Mouse (Mus musculus) embryonic facial prominence, embryonic 11.5 days (tissue): ENCODE data around the gene Acox3. TPM values are rescaled to one million over a fixed set of nuclear protein-coding genes. Genes with fewer than 3 reads are reported as not detected.

Source experiments
- ATAC-seq: fragments of 200-750 bp; cut with Nextera tagmentation; replicated peaks from 2 replicates; pipeline ENCODE4 v1.8.0; 2017; ENCODE audit warnings: low read depth; ENCODE audit not compliant: insufficient number of reproducible peaks, low FRiP score, low TSS enrichment
- DNase-seq: peaks from one replicate; pipeline ENCODE4 v3.0.0-alpha.2; 2015; ENCODE audit warnings: low spot score
- H3K27ac ChIP-seq: fragments of 300-500 bp; sonication (generic); replicated peaks from 2 replicates; pipeline ENCODE4 v1.5.1; 2014; ENCODE audit warnings: mild to moderate bottlenecking, low read depth, low read length, control low read depth
- H3K27me3 ChIP-seq: fragments of 300-500 bp; sonication (generic); 2 replicates; pipeline ENCODE4 v1.6.1; 2014; ENCODE audit warnings: mild to moderate bottlenecking, low read length, moderate library complexity, mixed read lengths; ENCODE audit not compliant: control insufficient read depth, insufficient read depth
- H3K36me3 ChIP-seq: fragments of 300-500 bp; sonication (generic); replicated peaks from 2 replicates; pipeline ENCODE4 v1.6.1; 2014; ENCODE audit warnings: low read depth, mild to moderate bottlenecking, low read length, moderate library complexity, mixed read lengths; ENCODE audit not compliant: control insufficient read depth, insufficient read depth
- H3K4me1 ChIP-seq: fragments of 300-500 bp; sonication (generic); 2 replicates; pipeline ENCODE4 v1.6.1; 2014; ENCODE audit warnings: low read length, mixed read lengths; ENCODE audit not compliant: control insufficient read depth, insufficient read depth
- H3K4me2 ChIP-seq: fragments of 300-500 bp; sonication (generic); 2 replicates; pipeline ENCODE4 v1.6.1; 2014; ENCODE audit warnings: low read depth, mild to moderate bottlenecking, control low read depth, low read length, moderate library complexity
- H3K4me3 ChIP-seq: fragments of 300-500 bp; sonication (generic); 2 replicates; pipeline ENCODE4 v1.5.1; 2014; ENCODE audit warnings: low read depth, low read length, control low read depth
- H3K9ac ChIP-seq: fragments of 300-500 bp; sonication (generic); replicated peaks from 2 replicates; pipeline ENCODE4 v1.6.1; 2014; ENCODE audit warnings: mild to moderate bottlenecking, control low read depth, low read length
- H3K9me3 ChIP-seq: fragments of 300-500 bp; sonication (generic); replicated peaks from 2 replicates; pipeline ENCODE4 v1.6.1; 2016; ENCODE audit warnings: mild to moderate bottlenecking, low read length, inconsistent platforms, mixed read lengths; ENCODE audit not compliant: control insufficient read depth
- WGBS: fragments of 180-500 bp; shearing (Covaris S2); extraction: QIAGEN DNeasy Blood & Tissue Kit; methylation state at CpG from one replicate; pipeline ENCODE4 v1.1.7; 2014; 5-methylcytosine and 5-hydroxymethylcytosine counted together
- polyA plus RNA-seq: library from polyadenylated mRNA; unstranded; fragments of >200 nt; fragmentation: Nextera tagmentation; extraction: Ambion mirVana; gene quantifications from 2 replicates; pipeline ENCODE4 v1.2.1, GENCODE M21; 2014

The Acox3 gene
- polyA plus RNA-seq, 1 experiment from 2014 or later, result 10.9 TPM

GRCm38 (mm10) chr5:35565217-35565616 is 17.6 kb upstream of the Acox3 start:
- Histone ChIP-seq H3K9ac (no peak overlapping the region), H3K4me3 (no peak overlapping the region), H3K4me2 (no peak overlapping the region), H3K27me3 (no peaks in the 10 kb centered on the region), H3K36me3 (peaks cover 12% of the 10 kb centered on the region), H3K9me3 (no peaks in the 10 kb centered on the region), H3K27ac (no peak overlapping the region), H3K4me1 (no peaks in the 10 kb centered on the region)
- DNase-seq (no peak), ATAC-seq (no peak)
- WGBS, result 90% methylated on average over 9 of the region's 9 CpGs

- ATAC-seq (no peak), DNase-seq (no peak)
- Histone ChIP-seq H3K27me3 (no peaks in the 10 kb centered on the region), H3K9me3 (no peaks in the 10 kb centered on the region), H3K4me2 (no peak overlapping the region), H3K9ac (no peak overlapping the region), H3K4me3 (no peak overlapping the region), H3K27ac (no peak overlapping the region), H3K4me1 (no peaks in the 10 kb centered on the region), H3K36me3 (peaks cover 10% of the 10 kb centered on the region)
- 89% methylated on average over 4 of the region's 4 CpGs for WGBS
These were observed 16.2 kb upstream of the Acox3 start for GRCm38 (mm10) chr5:35566632-35567031.

- H3K27me3 ChIP-seq, result no peaks in the 10 kb centered on the region
- no peak overlapping the region for H3K4me3 ChIP-seq
- DNase-seq, result no peak
- H3K9ac ChIP-seq, result no peak overlapping the region
- WGBS, result 93% methylated on average over 6 of the region's 6 CpGs
- H3K9me3 ChIP-seq, result no peaks in the 10 kb centered on the region
- peaks cover 4% of the 10 kb centered on the region for H3K36me3 ChIP-seq
- H3K4me2 ChIP-seq, result no peak overlapping the region
- peaks cover 6% of the 10 kb centered on the region; the same call in 1 of the 2 replicates for H3K4me1 ChIP-seq
- no peak for ATAC-seq
- H3K27ac ChIP-seq, result no peak overlapping the region
These were observed 11.3 kb upstream of the Acox3 start for GRCm38 (mm10) chr5:35571546-35571945.

GRCm38 (mm10) chr5:35574653-35575599 is 7.9 kb upstream of the Acox3 start, which contains the start of gene Trmt44:
Gene Trmt44 (minus strand): TSS chr5:35575070.
- Histone ChIP-seq H3K9me3 (no peaks in the 10 kb centered on the region), H3K9ac (peak within 1 kb of the TSS; percentile 75), H3K27ac (peak within 1 kb of the TSS; percentile 57; the same call in 1 of the 2 replicates), H3K27me3 (no peaks in the 10 kb centered on the region), H3K4me2 (peak within 1 kb of the TSS; percentile 94), H3K36me3 (no peaks in the 10 kb centered on the region; the same call in 1 of the 2 replicates), H3K4me1 (peaks cover 6% of the 10 kb centered on the region; the same call in 1 of the 2 replicates), H3K4me3 (peak within 1 kb of the TSS; percentile 78)
- DNase-seq (peak; percentile 95), ATAC-seq (peak; percentile 94)
- WGBS, result 3% methylated on average over 56 of the region's 56 CpGs

GRCm38 (mm10) chr5:35576409-35577020 is 6.3 kb upstream of the Acox3 start:
- H3K27me3 ChIP-seq, result no peaks in the 10 kb centered on the region
- WGBS, result 85% methylated on average over 10 of the region's 10 CpGs

GRCm38 (mm10) chr5:35578411-35578810 is 4.4 kb upstream of the Acox3 start:
- no peak overlapping the region for H3K4me2 ChIP-seq
- WGBS, result 80% methylated on average over 2 of the region's 2 CpGs
- DNase-seq, result no peak
- no peak overlapping the region for H3K27ac ChIP-seq
- peaks cover 6% of the 10 kb centered on the region; the same call in 1 of the 2 replicates for H3K4me1 ChIP-seq
- H3K9ac ChIP-seq, result no peak overlapping the region
- H3K36me3 ChIP-seq, result no peaks in the 10 kb centered on the region
- no peaks in the 10 kb centered on the region for H3K9me3 ChIP-seq
- no peaks in the 10 kb centered on the region for H3K27me3 ChIP-seq
- H3K4me3 ChIP-seq, result no peak overlapping the region
- no peak for ATAC-seq

More at GRCm38 (mm10) chr5:35576409-35577020, 6.3 kb upstream of the Acox3 start:
- H3K36me3 ChIP-seq, result no peaks in the 10 kb centered on the region; the same call in 1 of the 2 replicates
- H3K4me2 ChIP-seq, result no peak overlapping the region
- H3K4me1 ChIP-seq, result peaks cover 6% of the 10 kb centered on the region; the same call in 1 of the 2 replicates
- no peak for ATAC-seq
- DNase-seq, result no peak
- no peak overlapping the region for H3K4me3 ChIP-seq
- no peak overlapping the region for H3K27ac ChIP-seq
- H3K9me3 ChIP-seq, result no peaks in the 10 kb centered on the region
- no peak overlapping the region for H3K9ac ChIP-seq

GRCm38 (mm10) chr5:35579247-35579893 is 3.5 kb upstream of the Acox3 start:
- DNase-seq (no peak), ATAC-seq (no peak)
- Histone ChIP-seq H3K27ac (no peak overlapping the region), H3K4me1 (peaks cover 1% of the 10 kb centered on the region; the same call in 1 of the 2 replicates), H3K9ac (no peak overlapping the region), H3K27me3 (no peaks in the 10 kb centered on the region), H3K36me3 (no peaks in the 10 kb centered on the region), H3K4me2 (no peak overlapping the region), H3K9me3 (no peaks in the 10 kb centered on the region), H3K4me3 (no peak overlapping the region)
- WGBS, result 59% methylated on average over 5 of the region's 5 CpGs
